Mouse (Mus musculus) lung, postnatal 0 days (tissue): ENCODE results near the gene Trp53.
"Not testable (repeated sequence)": the region's sequence is repeated elsewhere in the genome, so short reads cannot be mapped to it uniquely, and the experiment has no call there.

Experiments used
- CTCF ChIP-seq: IDR thresholded peaks from 2 replicates; pipeline ENCODE4 v1.5.1; 2016; ENCODE audit warnings: antibody characterized with exemption, mild to moderate bottlenecking
- EP300 ChIP-seq: IDR thresholded peaks from 2 replicates; pipeline ENCODE4 v1.6.1; 2016; ENCODE audit warnings: antibody characterized with exemption, mild to moderate bottlenecking, control low read depth

DNA sequence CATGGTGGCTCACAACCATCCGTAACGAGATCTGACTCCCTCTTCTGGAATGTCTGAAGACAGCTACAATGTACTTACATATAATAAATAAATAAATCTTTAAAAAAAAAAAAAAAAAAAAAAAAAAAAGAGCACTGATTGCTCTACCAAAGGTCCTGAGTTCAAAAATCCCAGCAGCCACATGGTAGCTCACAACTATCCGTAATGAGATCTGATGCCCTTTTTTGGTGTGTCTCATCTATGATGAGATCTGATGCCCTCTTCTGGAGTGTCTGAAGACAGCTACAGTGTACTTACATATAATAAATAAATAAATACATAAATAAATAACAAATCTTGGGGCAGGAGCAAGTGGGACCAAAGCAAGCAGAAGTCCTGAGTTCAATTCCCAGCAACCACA lies 38.4 kb upstream of the Trp53 start:
- not testable (repeated sequence) for TF ChIP-seq EP300, CTCF
